Mouse (Mus musculus): ENCODE measurements around the gene Sorbs2. TPM values are rescaled to one million over a fixed set of nuclear protein-coding genes. Genes with fewer than 3 reads are reported as not detected.

Sorbs2 gene
- polyA plus RNA-seq, 1 experiment from 2014 or later = 13.3 TPM

GRCm38 (mm10) chr8:45596591-45596990 is 89.0 kb downstream of the Sorbs2 start:
- Histone ChIP-seq H3K4me1 (ENCODE audit: insufficient read depth) (0 out of 2 replicates have a peak, but pooled peaks cover 2% of the 10 kb centered on the region), H3K36me3 (replicated peaks; ENCODE audit: insufficient read depth, low read length) (no peaks in the 10 kb centered on the region), H3K4me2 (ENCODE audit: low read depth, low read length) (no peak overlapping the region), H3K27ac (ENCODE audit: low read depth) (no peak overlapping the region), H3K9me3 (ENCODE audit: low read length) (no peaks in the 10 kb centered on the region), H3K4me3 (ENCODE audit: low read depth, low read length) (no peak overlapping the region), H3K27me3 (ENCODE audit: insufficient read depth, low read length) (no peaks in the 10 kb centered on the region), H3K9ac (replicated peaks) (no peak overlapping the region)
- DNase-seq = no peak
- no peak for ATAC-seq
- WGBS (ENCODE audit: insufficient replicate concordance) = 44% methylated on average over 2 of the region's 2 CpGs
- no peak for TF ChIP-seq CTCF (IDR thresholded peaks at IDR 0.05; ENCODE audit: low read depth)
- TF ChIP-seq EP300 (IDR thresholded peaks at IDR 0.05; ENCODE audit: low read depth) = no peak

- H3K36me3 ChIP-seq (replicated peaks; ENCODE audit: insufficient read depth, low read length) = no peaks in the 10 kb centered on the region
- ATAC-seq (no peak), DNase-seq (no peak)
- no peak overlapping the region for H3K4me2 ChIP-seq (ENCODE audit: low read depth, low read length)
- H3K27ac ChIP-seq (ENCODE audit: low read depth) = no peak overlapping the region
- H3K27me3 ChIP-seq (ENCODE audit: insufficient read depth, low read length) = no peaks in the 10 kb centered on the region
- TF ChIP-seq EP300 (IDR thresholded peaks at IDR 0.05; ENCODE audit: low read depth) = no peak
- no peak for TF ChIP-seq CTCF (IDR thresholded peaks at IDR 0.05; ENCODE audit: low read depth)
- WGBS (ENCODE audit: insufficient replicate concordance) = 74% methylated on average over 7 of the region's 7 CpGs
- H3K4me1 ChIP-seq (ENCODE audit: insufficient read depth) = 0 out of 2 replicates have a peak, but pooled peaks cover 2% of the 10 kb centered on the region
- no peak overlapping the region for H3K4me3 ChIP-seq (ENCODE audit: low read depth, low read length)
- no peak overlapping the region for H3K9ac ChIP-seq (replicated peaks)
- H3K9me3 ChIP-seq (ENCODE audit: low read length) = no peaks in the 10 kb centered on the region
Measured at GRCm38 (mm10) chr8:45597631-45598420, 90.2 kb downstream of the Sorbs2 start.

GRCm38 (mm10) chr8:45598883-45599282 is 91.3 kb downstream of the Sorbs2 start:
- Histone ChIP-seq H3K27me3 (ENCODE audit: insufficient read depth, low read length) (no peaks in the 10 kb centered on the region), H3K4me3 (ENCODE audit: low read depth, low read length) (no peak overlapping the region), H3K4me1 (ENCODE audit: insufficient read depth) (0 out of 2 replicates have a peak, but pooled peaks cover 2% of the 10 kb centered on the region), H3K36me3 (replicated peaks; ENCODE audit: insufficient read depth, low read length) (no peaks in the 10 kb centered on the region), H3K27ac (ENCODE audit: low read depth) (no peak overlapping the region), H3K9ac (replicated peaks) (no peak overlapping the region), H3K9me3 (ENCODE audit: low read length) (no peaks in the 10 kb centered on the region), H3K4me2 (ENCODE audit: low read depth, low read length) (no peak overlapping the region)
- ATAC-seq = no peak
- 68% methylated on average over 2 of the region's 2 CpGs for WGBS (ENCODE audit: insufficient replicate concordance)
- DNase-seq = no peak
- no peak for TF ChIP-seq EP300 (IDR thresholded peaks at IDR 0.05; ENCODE audit: low read depth)
- no peak for TF ChIP-seq CTCF (IDR thresholded peaks at IDR 0.05; ENCODE audit: low read depth)

GRCm38 (mm10) chr8:45602019-45602418 is 94.4 kb downstream of the Sorbs2 start:
- no peak overlapping the region for H3K9ac ChIP-seq (replicated peaks)
- H3K27ac ChIP-seq (ENCODE audit: low read depth) = no peak overlapping the region
- no peak for TF ChIP-seq EP300 (IDR thresholded peaks at IDR 0.05; ENCODE audit: low read depth)
- no peak for TF ChIP-seq CTCF (IDR thresholded peaks at IDR 0.05; ENCODE audit: low read depth)
- no peaks in the 10 kb centered on the region for H3K9me3 ChIP-seq (ENCODE audit: low read length)
- WGBS (ENCODE audit: insufficient replicate concordance) = 68% methylated on average over 4 of the region's 4 CpGs
- H3K4me2 ChIP-seq (ENCODE audit: low read depth, low read length) = no peak overlapping the region
- no peaks in the 10 kb centered on the region for H3K36me3 ChIP-seq (replicated peaks; ENCODE audit: insufficient read depth, low read length)
- ATAC-seq (no peak), DNase-seq (no peak)
- H3K4me3 ChIP-seq (ENCODE audit: low read depth, low read length) = no peak overlapping the region
- no peaks in the 10 kb centered on the region for H3K4me1 ChIP-seq (ENCODE audit: insufficient read depth)
- H3K27me3 ChIP-seq (ENCODE audit: insufficient read depth, low read length) = no peaks in the 10 kb centered on the region

GRCm38 (mm10) chr8:45605419-45605818 is 97.8 kb downstream of the Sorbs2 start:
- Histone ChIP-seq H3K27ac (ENCODE audit: low read depth) (no peak overlapping the region), H3K4me3 (ENCODE audit: low read depth, low read length) (no peak overlapping the region), H3K27me3 (ENCODE audit: insufficient read depth, low read length) (no peaks in the 10 kb centered on the region), H3K9me3 (ENCODE audit: low read length) (no peaks in the 10 kb centered on the region), H3K36me3 (replicated peaks; ENCODE audit: insufficient read depth, low read length) (no peaks in the 10 kb centered on the region), H3K9ac (replicated peaks) (no peak overlapping the region), H3K4me2 (ENCODE audit: low read depth, low read length) (no peak overlapping the region), H3K4me1 (ENCODE audit: insufficient read depth) (no peaks in the 10 kb centered on the region)
- whole genome bisulfite sequencing (ENCODE audit: insufficient replicate concordance) = 73% methylated on average over 1 of the region's 1 CpGs
- ATAC-seq (no peak), DNase-seq (no peak)
- TF ChIP-seq CTCF (IDR thresholded peaks at IDR 0.05; ENCODE audit: low read depth) (no peak), EP300 (IDR thresholded peaks at IDR 0.05; ENCODE audit: low read depth) (no peak)

GRCm38 (mm10) chr8:45607012-45607411 is 99.4 kb downstream of the Sorbs2 start:
- no peaks in the 10 kb centered on the region for H3K9me3 ChIP-seq (ENCODE audit: low read length)
- TF ChIP-seq CTCF (IDR thresholded peaks at IDR 0.05; ENCODE audit: low read depth) = no peak
- no peak overlapping the region for H3K27ac ChIP-seq (ENCODE audit: low read depth)
- 67% methylated on average over 6 of the region's 6 CpGs for WGBS (ENCODE audit: insufficient replicate concordance)
- DNase-seq (no peak), ATAC-seq (no peak)
- H3K9ac ChIP-seq (replicated peaks) = no peak overlapping the region
- H3K4me3 ChIP-seq (ENCODE audit: low read depth, low read length) = no peak overlapping the region
- H3K27me3 ChIP-seq (ENCODE audit: insufficient read depth, low read length) = no peaks in the 10 kb centered on the region
- no peak overlapping the region for H3K4me2 ChIP-seq (ENCODE audit: low read depth, low read length)
- no peaks in the 10 kb centered on the region for H3K36me3 ChIP-seq (replicated peaks; ENCODE audit: insufficient read depth, low read length)
- H3K4me1 ChIP-seq (ENCODE audit: insufficient read depth) = no peaks in the 10 kb centered on the region

Data from liver, postnatal 0 days (tissue).